Mouse (Mus musculus) lung, postnatal 36 days (tissue): Measurements from ENCODE around the gene F5.
"Not testable (repeated sequence)": the region's sequence is repeated elsewhere in the genome, so short reads cannot be mapped to it uniquely, and the experiment has no call there.

ENCODE experiments used
- DNase-seq: peaks from one replicate; pipeline ENCODE4 v3.0.0; 2022; ENCODE audit warnings: mixed read lengths

Gene F5

DNA sequence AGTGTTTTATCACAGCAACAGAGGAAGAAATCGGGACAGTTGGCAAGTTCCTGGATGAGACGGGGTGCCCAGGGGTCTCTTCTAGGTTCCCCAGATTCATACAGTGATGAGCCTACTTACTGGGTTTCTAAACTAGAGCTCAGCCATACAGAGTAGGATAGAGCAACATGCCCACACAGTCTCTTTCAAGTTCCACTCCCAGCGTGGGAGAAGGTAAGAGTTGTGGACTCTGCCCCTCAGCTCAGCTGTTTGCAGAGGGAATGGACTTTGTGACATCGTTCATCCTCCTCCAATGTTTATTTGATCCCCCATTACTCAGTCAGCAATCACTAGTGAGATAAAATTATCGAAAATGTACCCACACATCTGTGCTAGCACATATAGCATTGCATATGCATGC lies 11.1 kb downstream of the F5 start:
- DNase-seq, result no peak

DNA sequence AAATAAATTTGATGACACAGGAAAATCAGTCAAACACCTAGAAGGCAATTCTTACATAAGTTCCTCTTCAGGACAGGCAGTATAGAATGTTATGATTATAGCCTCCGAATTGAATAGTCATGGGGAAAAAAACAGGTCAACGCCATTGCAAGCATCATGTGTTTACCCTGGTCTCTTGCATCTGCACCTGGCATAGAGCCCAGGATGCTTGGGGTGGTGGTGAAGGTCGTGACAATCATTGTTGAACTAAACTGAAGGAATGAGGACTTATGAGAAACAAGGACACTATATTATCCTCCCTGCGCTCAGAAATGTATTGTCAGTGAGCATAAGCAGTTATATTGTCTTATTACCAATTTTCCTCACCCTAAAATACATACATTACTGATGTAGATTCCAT lies 17.2 kb downstream of the F5 start:
- no peak for DNase-seq

DNA sequence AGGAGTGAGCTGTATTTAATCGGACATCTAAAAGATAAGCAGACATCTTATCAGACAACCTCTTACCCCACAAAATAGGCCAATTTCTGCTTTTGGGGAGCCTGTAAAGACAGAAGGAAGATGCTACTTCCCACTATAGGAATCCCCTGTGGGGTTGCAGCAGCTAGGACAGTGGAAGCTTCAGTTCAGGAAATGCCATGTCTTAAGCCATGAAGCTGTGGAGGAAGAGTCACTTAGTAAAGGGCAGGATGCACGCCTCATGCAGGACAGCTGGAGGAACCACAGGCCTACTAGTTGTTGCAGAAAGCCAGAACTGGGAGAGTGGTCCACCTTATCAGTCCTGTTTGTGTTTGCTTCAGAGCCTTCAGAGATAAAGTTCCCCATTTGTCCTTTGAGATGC lies 18.8 kb downstream of the F5 start:
- no peak for DNase-seq

DNA sequence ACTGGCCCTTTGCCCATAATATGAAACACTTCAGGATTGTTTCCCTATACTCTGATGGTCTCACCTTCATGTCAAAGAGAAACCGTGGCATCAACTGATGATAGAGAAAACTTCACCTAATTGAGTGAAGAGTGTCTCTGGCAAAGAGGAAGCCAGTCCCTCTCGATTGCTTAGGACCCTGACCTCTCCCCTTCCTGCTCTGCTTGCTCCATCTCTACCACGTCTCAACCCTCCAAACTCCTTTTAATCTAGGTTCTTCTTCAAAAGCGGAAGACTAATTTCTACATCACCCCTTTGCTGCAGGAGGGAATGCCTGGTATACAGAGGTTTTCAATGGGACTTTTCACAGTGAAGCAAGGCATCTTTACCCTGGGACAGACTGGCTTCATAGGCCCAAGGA lies 21.5 kb downstream of the F5 start:
- no peak for DNase-seq

DNA sequence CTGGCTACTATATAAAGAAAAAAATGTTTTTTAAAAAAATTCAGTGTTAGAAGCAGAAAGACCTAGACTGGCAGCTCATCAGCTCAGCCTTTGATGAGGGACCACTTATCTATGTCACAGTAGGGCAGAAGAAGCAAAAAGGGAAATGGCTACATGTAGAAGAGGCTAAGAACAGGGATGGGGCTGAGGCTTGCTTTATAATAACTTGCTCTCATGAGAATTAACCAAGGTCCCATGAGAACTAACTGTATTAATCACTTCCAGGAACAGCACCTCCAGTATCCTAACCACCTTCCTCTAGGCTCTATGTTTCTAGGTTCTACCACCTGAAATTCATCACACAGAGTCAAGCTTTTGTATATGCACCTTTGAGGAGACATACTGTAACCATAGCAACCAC lies 25.2 kb downstream of the F5 start:
- DNase-seq, result no peak

DNA sequence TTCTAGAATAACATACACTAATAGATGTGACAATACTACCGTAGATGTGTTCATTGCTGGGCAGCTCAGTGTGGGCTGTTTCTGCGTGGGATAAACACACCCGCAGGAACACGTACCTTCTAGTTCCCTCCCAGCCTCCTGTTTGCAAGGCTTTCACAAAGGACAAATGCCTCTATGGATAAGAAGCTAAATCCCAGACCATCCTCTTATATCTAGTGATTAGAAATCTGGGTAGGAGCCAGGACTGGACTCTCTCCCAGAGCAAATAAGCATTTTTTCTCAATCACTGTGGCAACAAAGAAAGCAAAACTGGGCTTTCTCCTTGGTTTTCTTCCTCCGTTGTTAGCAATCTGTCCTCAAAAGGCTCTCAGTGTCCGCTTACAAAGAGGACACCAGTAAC lies 26.8 kb downstream of the F5 start:
- no peak for DNase-seq

DNA sequence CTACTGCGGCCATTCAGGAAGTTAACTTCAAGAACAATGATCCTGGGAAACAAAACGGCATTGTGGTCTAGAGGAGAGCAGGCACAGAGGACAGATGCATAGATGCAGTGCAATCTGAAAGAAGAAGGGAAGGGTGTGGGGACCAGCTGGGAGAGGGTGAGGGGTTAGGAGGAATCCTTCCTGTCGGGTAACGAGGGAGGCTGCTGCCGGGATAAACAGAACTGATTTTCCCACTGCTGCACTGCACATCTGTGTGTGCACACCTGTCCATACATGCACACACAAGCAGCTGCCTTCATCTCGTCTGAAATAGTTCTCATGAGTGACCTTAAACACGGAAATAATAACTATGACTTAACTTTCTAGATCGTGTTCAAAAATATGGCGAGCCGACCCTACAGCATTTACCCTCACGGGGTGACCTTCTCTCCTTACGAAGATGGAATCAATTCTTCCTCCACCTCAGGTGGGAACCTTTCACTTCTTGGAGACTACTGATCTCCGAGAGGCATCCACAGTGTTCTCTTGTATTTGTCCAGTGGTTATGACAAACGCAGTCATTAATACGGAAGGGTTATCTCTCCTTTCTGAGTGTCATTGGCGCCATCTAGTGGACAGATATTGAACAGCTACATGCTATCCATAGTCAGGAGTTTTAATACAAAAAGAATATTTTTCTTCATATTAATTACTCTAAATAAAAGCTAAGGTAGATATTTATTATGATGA lies 32.7 kb downstream of the F5 start:
- peak; percentile 84 for DNase-seq

DNA sequence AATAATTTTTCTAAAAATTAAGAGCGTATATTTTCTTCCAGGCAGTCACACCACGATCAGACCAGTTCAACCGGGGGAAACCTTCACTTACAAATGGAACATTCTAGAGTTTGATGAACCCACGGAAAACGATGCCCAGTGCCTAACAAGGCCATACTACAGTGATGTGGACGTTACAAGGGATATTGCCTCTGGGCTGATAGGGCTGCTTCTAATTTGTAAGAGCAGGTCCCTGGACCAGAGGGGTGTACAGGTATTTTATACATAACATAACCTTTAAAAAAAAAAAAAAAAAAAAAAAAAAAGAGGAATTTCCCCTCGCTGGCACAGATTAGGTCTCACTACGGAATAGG lies 33.2 kb downstream of the F5 start:
- no peak for DNase-seq

DNA sequence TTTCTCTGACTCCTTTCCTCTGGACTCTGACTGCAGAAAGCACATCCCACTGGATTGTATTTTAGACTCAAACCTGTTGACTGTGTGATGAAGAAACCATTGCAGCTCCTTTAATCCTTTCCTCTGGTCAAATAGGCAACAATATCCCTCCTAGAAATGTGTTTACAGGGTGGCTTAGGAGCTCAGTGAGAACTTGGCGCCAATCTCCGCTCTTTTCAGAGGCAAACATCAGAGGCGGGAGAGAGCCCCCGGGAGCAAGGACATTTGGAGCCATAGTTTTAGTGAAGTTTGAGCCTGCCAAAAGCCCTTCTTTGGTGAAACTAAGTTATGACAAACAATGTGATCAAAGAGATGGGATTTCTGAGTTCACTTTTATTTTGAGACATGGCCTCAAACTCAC lies 33.7 kb downstream of the F5 start:
- no peak for DNase-seq

DNA sequence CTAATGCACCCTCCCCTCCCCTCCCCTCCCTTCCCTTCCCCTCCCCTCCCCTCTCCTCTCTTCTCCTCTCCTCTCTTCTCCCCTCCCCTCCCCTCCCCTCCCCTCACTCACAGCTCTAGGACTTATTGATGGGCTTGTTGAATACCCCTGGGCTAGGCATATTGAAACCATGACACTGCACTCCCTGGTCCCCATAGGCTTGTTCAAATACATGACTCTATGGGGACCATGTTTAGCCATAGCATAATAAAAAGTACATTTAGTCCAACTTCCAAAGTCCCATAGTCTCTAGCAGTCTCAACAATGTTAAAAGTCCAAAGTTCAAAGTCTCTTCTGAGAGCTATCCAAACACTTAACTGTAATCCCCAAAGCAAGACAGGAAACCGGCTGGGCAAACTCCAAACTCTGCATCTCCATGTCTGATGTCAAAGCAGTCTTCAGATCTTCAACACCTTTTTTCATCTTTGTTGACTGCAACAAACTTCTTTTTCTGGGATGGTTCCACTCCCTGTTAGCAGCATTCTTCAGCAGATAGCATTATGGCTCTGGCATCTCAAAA lies 35.4 kb downstream of the F5 start:
- DNase-seq, result no peak

DNA sequence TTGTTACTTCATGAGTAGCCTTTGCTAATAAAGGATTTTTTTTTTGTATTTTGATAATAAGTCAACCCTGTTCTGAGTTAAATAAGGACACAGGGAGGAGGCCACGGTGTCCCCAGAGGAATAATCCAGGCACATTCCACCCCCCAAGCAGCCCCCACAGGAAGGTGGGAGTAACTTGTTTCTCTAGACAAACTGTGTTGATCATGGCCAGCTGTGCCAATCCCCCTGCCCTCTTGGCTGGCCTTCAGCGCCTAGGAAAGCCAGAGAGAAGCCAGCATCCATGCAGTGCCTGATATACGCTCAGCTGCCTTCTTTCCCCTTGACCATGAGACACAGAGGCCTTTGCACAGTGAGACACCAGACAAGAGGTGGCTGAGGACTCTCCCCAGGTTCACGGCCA lies 47.9 kb downstream of the F5 start:
- no peak for DNase-seq

DNA sequence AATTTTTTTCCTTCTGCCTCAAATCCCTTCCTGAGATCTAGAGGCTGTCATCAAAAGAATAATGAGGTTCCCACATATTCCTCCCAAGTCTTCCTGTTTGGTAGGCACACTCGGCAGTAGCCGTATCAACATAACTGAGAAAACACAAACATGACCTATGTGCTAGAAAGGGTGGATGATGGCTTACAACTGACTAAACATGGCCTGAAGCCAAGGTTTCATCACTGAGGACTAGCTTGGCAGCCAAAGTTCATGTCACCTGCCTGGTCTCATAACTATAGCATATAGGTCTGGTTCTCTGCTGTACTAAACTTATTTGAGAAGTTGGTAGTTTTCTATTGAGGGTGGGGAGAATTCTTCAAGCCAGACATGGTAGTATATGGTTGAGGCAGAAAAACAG lies 56.8 kb downstream of the F5 start:
- DNase-seq, result peak; percentile 12

DNA sequence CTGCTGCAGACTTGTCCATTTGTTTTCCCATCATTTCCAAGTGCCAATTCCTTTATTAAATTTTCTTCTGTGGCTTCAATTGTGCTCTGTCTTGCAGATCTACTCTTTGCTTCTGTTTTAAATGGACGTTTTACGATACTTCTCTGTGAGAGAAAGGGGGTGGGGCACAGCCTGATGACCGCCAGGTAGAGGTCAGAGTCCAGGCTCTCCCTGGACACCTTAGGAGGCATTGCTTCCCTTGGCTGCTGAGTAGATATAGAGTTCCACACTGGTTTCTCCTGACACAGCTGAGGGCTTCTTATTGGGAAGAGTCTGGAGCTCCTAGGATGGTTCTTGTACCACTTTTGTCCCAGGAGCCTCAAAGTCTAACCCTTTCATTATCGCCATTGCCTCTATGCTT lies 59.3 kb downstream of the F5 start:
- no peak for DNase-seq

DNA sequence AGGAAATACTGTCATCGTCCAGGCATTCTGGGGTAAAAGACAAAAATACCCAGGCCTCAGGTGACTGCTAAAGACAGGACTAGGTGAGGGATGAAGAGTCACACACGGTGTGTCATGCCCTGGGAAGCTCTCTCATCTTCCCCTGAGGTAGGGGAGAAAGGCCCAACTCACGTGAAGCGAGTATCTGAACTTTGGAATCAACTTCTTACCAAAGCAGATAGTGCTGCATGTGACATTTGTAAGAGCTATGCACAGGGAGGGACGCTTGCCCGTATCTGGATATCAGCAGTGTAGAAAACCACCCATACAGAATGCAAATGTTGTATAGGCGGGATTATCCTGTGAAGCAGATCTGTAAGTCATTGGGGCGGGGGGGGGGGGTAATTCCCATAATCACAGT lies 61.0 kb downstream of the F5 start:
- no peak for DNase-seq

DNA sequence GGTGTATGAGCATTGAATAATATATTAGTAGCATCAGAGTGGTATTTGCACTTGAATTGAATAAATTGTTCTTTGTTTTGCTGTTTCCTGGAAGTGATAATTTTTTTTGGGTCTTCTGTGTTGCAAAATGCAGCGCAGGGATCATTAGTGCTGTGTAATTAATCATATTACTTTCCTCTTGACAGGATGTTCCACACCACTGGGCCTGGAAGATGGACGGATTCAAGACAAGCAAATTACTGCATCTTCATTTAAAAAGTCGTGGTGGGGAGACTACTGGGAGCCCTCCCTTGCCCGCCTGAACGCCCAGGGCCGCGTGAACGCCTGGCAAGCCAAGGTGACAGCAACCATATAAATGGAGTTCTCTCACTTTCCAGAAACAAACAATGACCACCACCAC lies 62.6 kb downstream of the F5 start:
- DNase-seq, result no peak

DNA sequence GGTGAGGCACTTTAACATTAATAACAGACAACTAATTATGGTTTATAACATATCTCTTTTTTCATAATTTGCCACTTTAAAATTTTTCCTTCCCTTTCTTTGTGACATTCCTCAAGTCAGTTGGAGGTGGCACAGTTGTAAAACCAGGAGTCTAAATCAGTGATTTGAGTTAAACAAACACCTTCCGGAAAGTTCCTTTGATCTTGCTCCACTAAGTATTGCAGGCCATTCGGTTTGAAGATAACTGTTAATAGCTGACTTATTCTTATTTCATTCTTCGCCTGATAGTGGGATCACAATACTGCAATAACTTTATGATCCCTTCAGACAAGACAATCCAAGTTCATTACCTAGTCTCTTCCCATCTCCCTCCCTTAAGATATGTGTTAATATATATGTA lies 63.5 kb downstream of the F5 start:
- no peak for DNase-seq

DNA sequence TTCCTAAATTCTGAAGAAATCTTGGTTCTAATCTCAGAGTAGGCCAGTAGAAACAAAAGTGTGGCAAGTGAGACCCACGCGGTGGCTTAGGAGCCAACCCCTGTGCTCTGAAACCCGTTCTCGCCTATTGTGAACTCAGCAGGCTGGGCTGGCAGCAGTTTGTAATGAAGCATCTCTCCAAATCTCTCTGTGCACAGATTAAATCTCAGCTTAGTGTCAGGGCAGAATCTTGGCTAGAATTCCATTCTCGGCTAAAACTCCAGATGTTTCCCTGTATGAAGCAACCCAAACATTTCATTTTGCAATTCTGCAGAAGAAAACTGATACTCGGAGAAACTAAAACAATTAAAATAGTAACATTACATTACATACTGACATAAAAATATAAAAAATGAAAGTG lies 63.9 kb downstream of the F5 start:
- peak; percentile 37 for DNase-seq

DNA sequence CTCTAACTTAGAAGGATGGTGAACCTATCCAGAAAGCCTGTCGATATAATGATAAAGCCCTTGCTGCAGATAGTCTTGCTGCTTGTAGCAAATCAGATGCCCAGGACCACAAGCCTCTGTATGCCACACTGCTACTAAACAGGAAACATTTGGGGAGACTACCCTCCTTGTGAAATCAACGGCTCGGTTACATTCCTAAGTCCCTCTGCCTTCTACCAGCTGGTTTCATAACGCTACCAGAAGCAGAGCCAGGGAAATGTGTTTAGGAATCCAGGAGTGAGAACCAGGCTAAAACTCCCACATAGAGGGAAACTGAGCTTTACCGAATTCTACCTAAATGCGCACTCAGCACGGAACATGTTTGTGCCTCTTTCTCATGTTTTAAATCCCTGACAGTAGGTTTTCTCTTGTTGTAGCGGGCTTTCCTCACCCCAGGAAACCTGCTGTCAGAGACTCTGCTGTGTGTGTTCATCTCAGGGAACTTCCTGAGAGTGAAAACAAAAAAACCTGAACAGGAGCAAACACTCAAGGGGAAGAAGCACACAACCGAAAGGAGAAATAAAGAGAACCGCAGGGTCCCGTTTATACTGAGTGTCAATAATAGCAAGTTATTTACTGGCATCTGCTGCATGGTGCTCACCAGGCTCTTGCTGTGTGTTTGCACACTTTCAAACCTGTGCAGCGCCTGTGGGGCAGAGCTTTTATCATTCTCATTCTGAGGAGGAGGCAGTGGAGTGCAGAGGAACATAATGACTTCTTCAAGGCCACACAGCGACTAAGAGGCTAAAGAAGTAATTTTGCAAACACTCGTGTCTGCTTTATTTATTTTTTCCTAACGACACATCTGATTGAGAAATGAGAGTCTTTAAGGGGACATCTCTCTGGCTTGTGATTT lies 66.4 kb downstream of the F5 start:
- DNase-seq, result peak; percentile 21

DNA sequence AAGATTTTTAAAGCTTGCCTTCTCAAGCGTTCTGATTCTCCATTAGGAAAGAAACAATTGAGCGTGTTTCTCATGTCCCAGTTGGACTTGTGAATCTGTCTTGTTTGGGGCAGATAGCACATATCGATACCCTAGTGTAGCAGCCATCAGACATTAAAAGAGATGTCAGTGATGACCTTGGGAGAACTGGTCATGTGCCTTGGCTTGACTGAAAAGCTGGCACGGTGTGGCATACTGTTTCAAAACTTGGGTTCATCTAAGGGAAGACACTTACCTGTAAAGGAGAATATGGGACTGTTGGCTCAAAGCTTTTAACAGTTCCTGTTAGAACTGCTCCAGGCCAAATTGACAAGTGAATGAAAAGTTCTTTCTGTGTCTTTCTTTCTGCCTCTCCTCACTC lies 68.6 kb downstream of the F5 start:
- no peak for DNase-seq

DNA sequence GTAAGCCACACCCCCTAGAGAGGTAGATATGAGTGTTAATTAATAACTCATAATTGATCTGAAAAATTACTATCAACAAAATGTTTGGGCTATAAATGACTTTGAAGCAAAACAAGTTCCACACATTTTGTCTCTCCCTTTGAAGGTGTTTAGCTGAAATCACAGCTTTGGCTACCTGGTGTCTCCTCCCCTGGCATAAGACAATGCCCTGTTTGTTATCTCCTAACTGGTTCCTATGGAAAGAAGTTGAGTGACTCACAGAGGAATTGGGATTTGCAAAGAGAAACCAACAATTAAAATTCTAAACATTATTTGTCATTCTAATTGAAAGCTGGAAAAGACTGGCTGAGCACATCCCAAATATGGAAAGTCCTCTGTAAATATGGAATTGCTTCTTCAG lies 71.5 kb downstream of the F5 start:
- no peak for DNase-seq

DNA sequence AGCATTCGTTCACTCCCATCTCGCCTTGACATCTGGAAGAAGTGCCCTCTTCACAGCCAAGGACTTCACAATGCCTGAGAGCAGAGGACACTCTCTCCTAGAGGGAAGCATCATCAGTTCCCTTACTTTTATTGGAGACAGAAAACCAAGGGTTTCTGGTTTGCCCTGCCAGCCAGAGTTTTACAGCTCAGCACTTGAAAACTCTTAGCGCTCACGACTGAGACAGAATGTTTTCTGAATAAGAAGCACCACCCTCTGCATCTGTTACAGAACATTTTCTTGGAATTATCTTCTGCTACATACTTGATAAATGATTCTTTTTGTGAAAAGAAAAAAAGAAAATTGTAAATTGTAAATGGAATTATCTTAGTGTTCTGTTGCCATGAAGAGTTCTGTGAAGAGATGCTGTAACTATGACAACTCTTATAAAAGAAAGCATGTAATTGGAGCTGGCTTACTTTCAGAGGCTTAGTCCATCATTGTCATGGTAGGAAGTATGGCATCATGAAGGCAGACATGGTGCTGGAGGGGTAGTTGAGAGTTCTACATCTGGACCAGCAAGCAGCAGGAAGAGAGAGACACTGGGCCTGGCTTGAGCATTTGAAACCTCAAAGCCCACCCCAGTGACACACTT lies 80.4 kb downstream of the F5 start:
- DNase-seq, result not testable (repeated sequence)

DNA sequence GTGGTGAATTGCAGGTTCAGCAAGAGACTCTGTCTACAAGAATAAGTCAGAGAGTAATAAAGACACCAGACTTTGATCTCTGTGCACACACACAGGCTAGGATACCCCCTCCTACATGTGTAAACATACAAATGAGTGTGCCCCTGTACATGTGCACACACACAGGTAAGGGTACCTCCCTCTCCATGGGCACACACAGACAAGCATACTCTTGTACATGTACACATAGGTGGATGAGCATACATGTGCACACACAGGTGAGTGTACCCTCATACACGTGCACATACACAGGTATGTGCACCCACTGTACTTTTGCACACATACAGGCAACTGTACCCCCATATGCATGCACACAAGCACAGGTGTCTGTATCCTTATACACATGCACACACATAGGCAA lies 81.8 kb downstream of the F5 start:
- DNase-seq, result no peak

DNA sequence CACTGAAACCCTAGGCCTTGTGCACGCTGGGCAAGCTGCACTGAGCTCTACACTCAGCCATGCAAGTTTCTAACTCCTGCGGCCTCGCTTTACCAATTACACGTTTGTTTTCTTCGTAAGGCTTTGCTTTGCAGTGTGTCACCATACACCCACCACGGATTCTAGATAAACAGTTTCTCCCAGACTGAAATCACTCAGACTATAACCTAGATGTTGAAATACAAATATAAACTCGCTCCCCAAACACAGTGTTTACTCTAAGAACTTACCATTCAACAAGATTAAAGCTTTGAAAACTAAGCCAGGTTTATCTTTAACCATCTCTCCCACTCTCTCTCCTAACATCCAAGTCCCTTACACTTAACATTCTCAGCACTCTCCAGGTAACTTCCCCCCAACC lies 83.4 kb downstream of the F5 start:
- no peak for DNase-seq

DNA sequence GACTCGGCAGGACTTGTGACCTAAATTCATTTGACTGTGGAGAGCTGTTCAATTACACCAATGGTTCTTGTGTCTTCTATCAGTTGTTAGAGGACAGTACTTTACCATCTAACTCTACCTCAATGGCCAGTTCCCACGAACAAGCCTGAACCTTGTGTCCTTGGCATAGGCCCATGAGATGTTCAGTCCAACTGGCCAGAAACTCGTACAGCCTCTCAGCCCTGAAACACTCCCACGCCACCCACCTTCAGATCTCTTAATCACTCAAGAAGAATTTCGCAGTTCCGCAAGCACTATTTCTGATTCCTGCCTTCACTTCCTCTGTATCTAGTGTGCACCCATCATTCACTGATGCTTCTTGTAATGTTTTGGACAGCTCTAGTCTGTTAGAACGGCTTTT lies 84.4 kb downstream of the F5 start:
- DNase-seq, result peak; percentile 59
